Mouse (Mus musculus): ENCODE measurements around the gene Gm10134. TPM values are rescaled to one million over a fixed set of nuclear protein-coding genes. Genes with fewer than 3 reads are reported as not detected.
"Not testable (repeated sequence)": the region's sequence is repeated elsewhere in the genome, so short reads cannot be mapped to it uniquely, and the experiment has no call there.

The Gm10134 gene
- total and polyA plus RNA-seq, 3 experiments = not detected

- Histone ChIP-seq H3K4me2 (ENCODE audit: insufficient read depth, low read depth, poor library complexity, severe bottlenecking) (no peak overlapping the region), H3K4me3 (replicated peaks in 1 of 3; ENCODE audit: low read depth in 2 of 3, low read length in 2 of 3, poor library complexity in 1 of 3) (no peak overlapping the region), H3K36me3 (replicated peaks in 1 of 2; ENCODE audit: control insufficient read depth in 1 of 2, insufficient read depth in 1 of 2, low read length in 1 of 2) (no peaks in the 10 kb centered on the region), H3K9me3 (replicated peaks; ENCODE audit: low read length) (no peaks in the 10 kb centered on the region), H3K79me2 (replicated peaks; ENCODE audit: control insufficient read depth, extremely low read depth, insufficient read depth, poor library complexity, severe bottlenecking) (no peaks in the 10 kb centered on the region), H3K9ac (ENCODE audit: insufficient read depth, low read depth) (no peak overlapping the region), H3K27ac (ENCODE audit: insufficient read depth, low read depth) (no peak overlapping the region), H3K27me3 (replicated peaks) (peaks cover 90% of the 10 kb centered on the region), H3K4me1 (ENCODE audit: control insufficient read depth in 1 of 2, insufficient read depth in 2 of 2) (no peaks in the 10 kb centered on the region; a peak in 1 of 4 replicates)
- in situ Hi-C loops (cut with MboI; ENCODE audit: low pct_ligation_motif_present, low pct_unique_long_range_greater_than_20kb, low sequenced_read_pairs) (no loop called here), dilution Hi-C loops (cut with MboI; ENCODE audit: extremely low pct_ligation_motif_present, extremely low pct_unique_long_range_greater_than_20kb, low sequenced_read_pairs) (no loop called here)
- DNase-seq (ENCODE audit: extremely low read depth) = no peak
- TF ChIP-seq NELFE (IDR thresholded peaks at IDR 0.05; ENCODE audit: low read depth, low read length) (no peak), MAX (IDR thresholded peaks at IDR 0.05; ENCODE audit: low read length) (no peak), CTCF (conservative IDR thresholded peaks at IDR 0.05 in 1 of 2, IDR thresholded peaks at IDR 0.05 in 1 of 2; ENCODE audit: low read depth in 2 of 2, low read length in 2 of 2) (no peak), BHLHE40 (IDR thresholded peaks at IDR 0.05; ENCODE audit: low read depth, low read length) (no peak), MYC (IDR thresholded peaks at IDR 0.05; ENCODE audit: low read depth, low read length) (no peak), RAD21 (IDR thresholded peaks at IDR 0.05; ENCODE audit: low read depth, low read length) (no peak), RCOR1 (conservative IDR thresholded peaks at IDR 0.05; ENCODE audit: low read depth, low read length) (no peak), ZMIZ1 (IDR thresholded peaks at IDR 0.05; ENCODE audit: low read depth, low read length) (no peak), ZC3H11A (IDR thresholded peaks at IDR 0.05; ENCODE audit: low read depth, low read length) (no peak), POLR2AphosphoS2 (IDR thresholded peaks at IDR 0.05; ENCODE audit: low read depth, low read length) (no peak), NRF1 (IDR thresholded peaks at IDR 0.05; ENCODE audit: low read depth, low read length) (no peak), MXI1 (IDR thresholded peaks at IDR 0.05; ENCODE audit: low read depth, low read length) (no peak), ZNF384 (IDR thresholded peaks at IDR 0.05; ENCODE audit: low read depth, low read length) (no peak), KAT2A (IDR thresholded peaks at IDR 0.05; ENCODE audit: insufficient replicate concordance, low read length) (no peak), TCF12 (IDR thresholded peaks at IDR 0.05; ENCODE audit: low read depth, low read length) (no peak)
Observed at GRCm38 (mm10) chr2:28506291-28506690, 396 bp downstream of the Gm10134 start.

- DNase-seq (ENCODE audit: extremely low read depth); H3K9me3 ChIP-seq (replicated peaks; ENCODE audit: low read length); H3K27ac ChIP-seq (ENCODE audit: insufficient read depth, low read depth); H3K9ac ChIP-seq (ENCODE audit: insufficient read depth, low read depth); H3K36me3 ChIP-seq (replicated peaks in 1 of 2; ENCODE audit: control insufficient read depth in 1 of 2, insufficient read depth in 1 of 2, low read length in 1 of 2); H3K4me3 ChIP-seq (replicated peaks in 1 of 3; ENCODE audit: low read depth in 2 of 3, low read length in 2 of 3, poor library complexity in 1 of 3); H3K4me2 ChIP-seq (ENCODE audit: insufficient read depth, low read depth, poor library complexity, severe bottlenecking); H3K79me2 ChIP-seq (replicated peaks; ENCODE audit: control insufficient read depth, extremely low read depth, insufficient read depth, poor library complexity, severe bottlenecking); dilution Hi-C loops (cut with MboI; ENCODE audit: extremely low pct_ligation_motif_present, extremely low pct_unique_long_range_greater_than_20kb, low sequenced_read_pairs): not testable (repeated sequence)
- peaks cover 5 to 20% of the 10 kb centered on the region in 2 experiments; a peak in 3 of 4 replicates for H3K4me1 ChIP-seq (ENCODE audit: control insufficient read depth in 1 of 2, insufficient read depth in 2 of 2)
- H3K27me3 ChIP-seq (replicated peaks) = peaks cover 65% of the 10 kb centered on the region
- peak; percentile 19 to 47; a peak in 3 of 4 replicates for TF ChIP-seq CTCF (conservative IDR thresholded peaks at IDR 0.05 in 1 of 2, IDR thresholded peaks at IDR 0.05 in 1 of 2; ENCODE audit: low read depth in 2 of 2, low read length in 2 of 2)
- in situ Hi-C loops (cut with MboI; ENCODE audit: low pct_ligation_motif_present, low pct_unique_long_range_greater_than_20kb, low sequenced_read_pairs) = loop anchor here (5.0 kb wide), 1 partner anchor 36 kb away; no protein-coding TSS in a partner anchor
Observed at GRCm38 (mm10) chr2:28511600-28511999, 5.7 kb downstream of the Gm10134 start.
